Mouse (Mus musculus) adrenal gland, adult 8-10 months (tissue): Measurements from ENCODE around the gene Adssl1. TPM values are rescaled to one million over a fixed set of nuclear protein-coding genes. Genes with fewer than 3 reads are reported as not detected.
A peak's percentile ranks its signal among the peaks of the same experiment; 100 is the strongest.

Experiments
- DNase-seq: peaks from one replicate; pipeline ENCODE4 v3.0.0; 2022
- total RNA-seq, 4 experiments: library from RNA; stranded (reverse); gene quantifications; 2 replicates each; pipeline ENCODE4 v1.2.4; 2022

Adssl1 gene
- total RNA-seq, 4 experiments from 2014 or later = 15.2 to 53.1 (median 30.7) TPM

DNA sequence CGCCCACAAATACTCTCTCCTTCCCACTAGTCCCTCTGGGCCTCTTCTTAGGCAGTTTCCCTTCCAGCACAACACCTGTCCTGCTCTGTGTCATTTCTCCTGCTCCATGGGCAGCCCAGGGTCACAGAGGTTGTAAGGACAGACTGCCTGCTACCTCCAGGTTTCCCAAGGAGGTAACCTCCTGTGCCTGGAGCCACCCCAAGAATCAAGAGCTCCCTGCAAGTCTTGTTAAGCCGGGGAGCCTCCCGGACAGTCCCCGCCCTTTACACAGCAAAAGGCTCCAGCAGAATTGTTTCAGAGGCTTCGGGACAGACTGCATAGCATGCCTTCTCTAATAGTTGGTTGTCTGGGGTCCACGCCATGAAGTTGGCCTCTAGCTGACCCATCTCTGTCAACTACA is 6.6 kb downstream of the Adssl1 start:
- no peak for DNase-seq

DNA sequence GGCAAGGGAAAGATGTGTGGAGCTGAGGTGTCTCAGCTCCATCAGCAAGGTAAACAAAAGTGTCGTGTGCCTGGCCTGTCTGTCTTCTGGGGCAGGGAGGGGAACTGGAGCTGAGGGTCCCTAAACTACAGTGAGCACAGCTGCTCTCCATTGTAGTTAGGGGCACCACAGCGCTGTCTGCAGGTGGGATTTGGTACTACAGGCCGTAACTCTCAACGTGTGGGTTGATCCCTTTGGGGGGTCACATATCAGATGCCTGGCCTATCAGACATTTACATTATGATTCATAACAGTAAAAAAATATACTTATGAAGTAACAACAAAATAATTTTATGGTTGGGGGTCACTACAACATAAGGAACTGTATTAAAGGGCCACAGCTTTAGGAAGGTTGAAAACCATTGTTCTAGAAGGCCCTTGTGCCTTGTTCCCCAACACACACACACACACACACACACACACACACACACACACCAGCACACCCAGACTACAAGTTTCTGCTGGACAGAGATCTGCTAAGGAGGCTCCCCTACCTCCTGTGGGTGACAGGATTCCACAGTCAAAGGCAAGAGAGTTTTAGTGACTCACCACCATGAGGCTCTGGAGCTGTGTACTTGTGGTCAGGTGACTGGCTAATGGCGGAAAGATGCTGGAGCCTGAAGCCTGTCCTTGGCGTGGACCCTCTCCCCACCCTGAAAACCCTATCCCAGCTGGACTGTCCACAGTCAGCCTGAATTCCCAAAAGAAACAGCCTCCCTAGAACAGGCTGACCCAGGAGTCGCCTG is 7.4 kb downstream of the Adssl1 start:
- no peak for DNase-seq

DNA sequence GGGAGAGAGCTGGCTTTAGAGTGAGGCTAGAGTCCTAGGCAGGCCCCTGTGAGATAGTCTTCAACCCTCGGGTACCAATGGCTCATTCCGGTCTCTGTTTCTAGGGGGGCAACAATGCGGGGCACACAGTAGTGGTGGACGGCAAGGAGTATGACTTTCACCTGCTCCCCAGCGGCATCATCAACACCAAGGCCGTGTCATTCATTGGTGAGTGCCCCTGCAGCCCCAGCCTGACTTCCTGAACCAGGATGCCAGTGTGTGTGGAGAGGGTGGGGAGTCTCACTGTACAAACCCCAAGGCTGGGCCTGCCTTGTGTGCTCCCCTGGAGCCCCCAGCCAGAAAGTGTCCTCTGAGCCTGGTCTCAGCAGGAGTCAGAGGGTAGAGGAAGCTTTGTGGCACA is 8.4 kb downstream of the Adssl1 start:
- DNase-seq = no peak

DNA sequence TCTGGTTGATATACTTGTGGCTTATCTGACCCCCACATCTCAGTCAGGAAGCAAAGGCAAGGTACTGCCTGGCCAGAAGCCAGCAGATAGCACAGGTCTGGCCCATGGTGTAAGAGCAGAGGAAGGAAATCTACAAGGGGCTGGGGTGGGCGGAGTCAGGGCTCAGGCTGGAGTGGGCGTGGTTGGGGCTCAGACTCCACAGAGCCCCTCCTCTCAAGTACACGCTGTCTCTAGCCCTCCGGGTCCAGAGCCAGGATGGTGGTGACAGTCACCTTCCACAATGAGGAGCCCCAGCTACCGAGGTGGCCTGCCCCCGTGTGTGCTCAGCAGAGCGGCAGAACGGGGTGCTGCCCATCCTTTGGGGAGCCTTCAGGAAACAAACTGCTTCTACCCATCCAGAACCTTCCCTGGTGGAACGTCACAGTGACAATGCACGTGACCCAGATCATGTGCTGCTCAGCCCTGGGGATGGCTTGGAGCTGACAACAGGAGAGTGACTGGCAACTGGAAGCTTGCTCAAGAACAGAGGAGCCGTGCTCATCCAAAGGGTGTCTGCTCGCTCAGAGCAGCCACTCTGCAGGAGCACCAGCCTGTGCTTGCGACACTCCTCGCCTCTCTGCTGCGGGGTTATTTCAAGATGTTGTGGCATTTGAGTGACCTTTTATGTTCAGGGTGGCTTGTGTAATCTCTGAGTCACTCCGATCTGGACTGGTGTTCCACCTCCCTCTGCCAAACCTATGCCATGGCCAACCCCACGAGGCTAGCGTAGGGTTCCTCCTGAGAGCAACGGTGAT is 9.3 kb downstream of the Adssl1 start:
- DNase-seq = peak; percentile 87

DNA sequence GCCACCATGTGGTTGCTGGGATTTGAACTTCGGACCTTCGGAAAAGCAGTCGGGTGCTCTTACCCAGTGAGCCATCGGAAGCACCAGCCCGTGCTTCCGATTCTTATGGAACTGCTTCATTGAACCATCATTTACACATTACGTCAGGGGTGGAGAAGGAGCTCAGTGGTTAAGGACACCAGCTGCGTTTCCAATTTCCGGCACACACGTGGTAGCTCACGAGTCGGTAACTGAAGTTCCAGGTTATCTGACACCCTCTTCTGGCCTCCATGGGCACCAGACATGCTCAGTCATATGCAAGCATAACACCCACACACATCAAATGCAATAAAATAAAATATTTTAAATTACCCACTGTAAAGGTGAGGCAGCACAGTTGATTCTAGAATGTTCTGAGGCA is 10.2 kb downstream of the Adssl1 start:
- no peak for DNase-seq

DNA sequence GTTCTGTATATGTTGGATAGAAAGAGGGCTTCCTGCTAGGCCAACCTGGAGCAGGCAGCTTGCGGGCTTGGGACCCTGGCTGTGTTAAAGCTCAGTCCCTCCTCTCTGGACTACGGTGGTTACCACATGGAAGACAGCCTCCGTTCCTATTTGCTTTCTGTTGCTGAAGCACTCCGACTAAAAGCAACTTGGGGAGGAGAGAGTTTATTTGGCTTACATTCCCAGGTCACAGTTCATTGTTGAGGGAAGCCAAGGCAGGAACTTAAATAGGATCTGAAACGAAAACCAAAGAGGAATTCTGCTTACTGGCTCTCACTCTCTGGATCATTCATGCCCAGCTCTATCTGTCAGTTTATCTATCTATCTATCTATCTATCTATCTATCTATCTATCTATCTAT is 11.0 kb downstream of the Adssl1 start:
- DNase-seq = no peak

DNA sequence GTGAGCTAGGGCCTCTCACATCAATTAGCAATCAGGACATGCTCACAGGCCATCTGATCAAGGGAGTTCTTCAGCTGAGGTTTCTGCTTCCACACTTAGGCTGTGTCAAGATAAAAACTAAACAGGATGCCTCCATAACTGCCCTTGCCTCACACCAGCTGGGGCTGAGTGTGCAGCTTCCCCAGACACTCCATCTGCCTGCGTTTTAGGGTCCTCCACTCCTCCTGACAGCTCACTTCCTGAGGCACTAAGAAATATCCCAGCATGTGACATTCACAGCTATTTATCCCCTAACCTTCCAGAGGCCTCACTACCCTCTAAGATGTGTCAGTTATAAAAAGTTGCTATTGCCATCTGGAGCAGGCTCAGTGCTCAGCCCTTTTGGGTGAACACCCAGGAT is 11.6 kb downstream of the Adssl1 start:
- DNase-seq = no peak

DNA sequence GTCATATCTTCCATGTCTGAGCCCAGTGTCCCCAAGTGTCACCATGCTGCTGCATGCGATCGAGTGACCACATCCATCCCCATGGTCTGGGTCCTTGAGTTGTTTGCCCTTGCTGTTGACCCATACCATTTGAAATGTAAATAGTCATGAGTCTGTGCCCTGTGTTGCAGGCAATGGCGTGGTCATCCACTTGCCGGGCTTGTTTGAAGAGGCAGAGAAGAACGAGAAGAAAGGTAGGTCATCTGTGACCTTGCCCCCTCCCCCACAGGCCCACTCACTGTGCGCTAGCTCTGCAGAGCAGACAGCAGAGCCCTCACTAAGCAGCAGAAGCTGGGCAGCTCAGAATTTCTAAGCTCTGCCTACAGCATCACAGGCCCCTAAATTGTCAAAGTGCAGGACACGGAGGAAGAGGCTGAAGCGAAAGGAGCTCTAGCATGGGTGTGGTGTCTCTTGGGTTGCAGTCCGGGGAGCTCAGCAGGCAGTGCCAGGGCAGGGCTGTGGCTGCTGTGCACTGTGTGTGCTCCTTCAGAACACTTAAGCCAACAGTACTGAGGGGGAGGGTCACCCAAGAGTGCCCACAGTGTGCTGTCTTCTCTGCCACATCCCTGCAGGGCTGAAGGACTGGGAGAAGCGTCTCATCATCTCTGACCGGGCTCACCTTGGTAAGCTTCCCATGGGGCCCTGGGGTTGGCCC is 12.4 kb downstream of the Adssl1 start:
- no peak for DNase-seq

DNA sequence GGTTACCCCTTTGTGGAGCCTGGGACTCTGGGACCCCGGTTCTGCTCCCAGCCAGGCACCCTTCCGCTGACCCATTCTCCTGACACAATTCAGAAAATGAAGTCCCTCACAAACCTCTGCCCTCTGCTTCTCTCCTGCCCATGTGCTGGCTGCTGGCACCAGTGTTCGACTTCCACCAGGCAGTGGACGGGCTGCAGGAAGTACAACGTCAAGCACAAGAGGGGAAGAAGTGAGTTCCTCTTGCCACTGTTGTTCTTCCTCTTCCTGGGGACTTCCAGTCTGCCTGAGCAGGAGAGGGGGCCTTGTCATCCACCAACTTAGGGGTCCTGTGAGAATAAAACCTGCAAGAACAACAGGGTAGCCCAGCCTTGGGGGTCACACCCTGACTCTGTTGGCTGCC is 13.1 kb downstream of the Adssl1 start:
- DNase-seq = no peak

DNA sequence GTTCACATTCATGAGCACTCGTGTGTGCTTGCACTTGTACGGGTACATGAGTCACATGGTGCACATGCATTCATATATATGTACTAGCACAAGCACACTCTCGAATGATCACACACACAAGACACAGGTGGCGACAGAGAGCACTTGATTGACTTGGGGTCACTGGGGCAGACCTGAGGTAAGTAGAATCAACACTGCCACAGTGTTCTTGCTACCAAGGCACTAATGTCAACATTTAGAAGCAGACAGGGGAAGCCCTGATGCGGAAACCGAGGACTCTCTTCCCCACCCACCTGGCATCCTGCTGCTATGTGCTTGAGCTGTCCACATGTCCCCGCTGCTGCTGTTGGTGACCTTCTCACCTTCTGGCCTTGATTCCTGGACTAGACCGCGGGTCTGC is 13.8 kb downstream of the Adssl1 start:
- DNase-seq = no peak

DNA sequence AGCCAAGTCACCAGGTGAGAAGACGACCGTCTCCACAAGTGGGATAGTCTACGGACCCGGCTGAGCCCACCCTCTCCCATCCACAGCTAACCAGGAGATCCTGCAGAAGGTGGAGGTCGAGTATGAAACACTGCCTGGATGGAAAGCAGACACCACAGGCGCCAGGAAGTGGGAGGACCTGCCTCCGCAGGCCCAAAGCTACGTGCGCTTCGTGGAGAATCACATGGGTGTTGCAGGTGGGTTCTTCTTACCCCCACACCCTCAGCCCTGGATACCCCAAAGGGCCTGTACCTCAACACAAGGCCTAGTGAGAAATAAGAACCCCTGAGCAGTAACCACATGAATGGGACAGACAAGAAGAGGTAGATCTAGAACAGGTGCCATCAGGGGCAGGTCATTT is 19.7 kb downstream of the Adssl1 start:
- no peak for DNase-seq

DNA sequence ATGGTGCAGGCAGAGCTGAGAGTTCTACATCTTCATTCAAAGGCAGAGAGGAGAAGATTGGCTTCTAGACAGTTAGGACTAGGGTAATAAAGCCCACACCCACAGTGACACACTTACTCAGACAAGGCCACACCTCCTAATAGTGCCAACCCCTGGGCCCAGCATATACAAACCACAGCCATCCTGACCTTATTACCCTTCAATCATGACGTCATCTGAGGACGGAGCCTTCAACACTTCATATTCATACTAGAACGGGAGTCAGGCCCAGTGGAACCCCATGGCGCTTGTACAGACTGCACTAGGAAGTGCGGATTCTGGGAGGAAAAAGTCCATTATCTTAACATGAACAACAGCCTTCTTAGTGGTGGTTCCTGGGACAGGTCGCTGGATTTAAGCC is 23.3 kb downstream of the Adssl1 start:
- DNase-seq = no peak

DNA sequence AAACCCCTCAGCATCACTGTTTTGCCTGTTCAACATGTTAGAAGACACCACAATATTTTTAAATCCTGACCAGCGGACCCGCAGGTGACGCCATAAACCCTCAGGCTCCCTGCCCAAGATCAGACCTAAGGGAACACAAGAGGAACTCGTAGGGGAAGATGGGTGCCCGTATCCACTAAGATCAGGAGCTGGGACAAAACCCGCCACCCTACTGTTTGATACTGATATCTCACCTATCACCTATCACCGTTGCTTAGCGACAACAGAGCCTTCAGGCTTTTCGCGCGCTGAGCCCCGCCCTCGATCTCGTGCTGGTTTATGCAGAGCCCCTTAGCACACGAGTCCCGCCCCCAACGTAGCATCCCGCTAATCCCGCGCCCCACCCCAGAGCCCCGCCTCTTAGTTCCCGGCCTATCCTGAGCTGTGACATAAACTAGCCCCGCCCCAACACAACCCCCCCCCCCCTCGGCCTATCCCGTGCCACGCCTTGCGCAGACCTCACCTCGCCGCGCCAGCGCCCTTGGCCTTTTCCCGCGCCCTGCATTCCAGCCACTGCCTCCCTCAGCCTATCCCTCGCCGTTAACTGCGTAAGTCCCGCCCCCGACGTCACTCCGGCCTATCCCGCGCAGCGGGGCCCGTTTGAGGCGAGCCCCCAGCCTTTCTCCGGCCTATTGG is 24.5 kb downstream of the Adssl1 start, which contains the start of gene Siva1:
TSS of gene Siva1 (plus strand) at position 500 of the 675 bp plus-strand sequence.
- DNase-seq = peak; percentile 99

DNA sequence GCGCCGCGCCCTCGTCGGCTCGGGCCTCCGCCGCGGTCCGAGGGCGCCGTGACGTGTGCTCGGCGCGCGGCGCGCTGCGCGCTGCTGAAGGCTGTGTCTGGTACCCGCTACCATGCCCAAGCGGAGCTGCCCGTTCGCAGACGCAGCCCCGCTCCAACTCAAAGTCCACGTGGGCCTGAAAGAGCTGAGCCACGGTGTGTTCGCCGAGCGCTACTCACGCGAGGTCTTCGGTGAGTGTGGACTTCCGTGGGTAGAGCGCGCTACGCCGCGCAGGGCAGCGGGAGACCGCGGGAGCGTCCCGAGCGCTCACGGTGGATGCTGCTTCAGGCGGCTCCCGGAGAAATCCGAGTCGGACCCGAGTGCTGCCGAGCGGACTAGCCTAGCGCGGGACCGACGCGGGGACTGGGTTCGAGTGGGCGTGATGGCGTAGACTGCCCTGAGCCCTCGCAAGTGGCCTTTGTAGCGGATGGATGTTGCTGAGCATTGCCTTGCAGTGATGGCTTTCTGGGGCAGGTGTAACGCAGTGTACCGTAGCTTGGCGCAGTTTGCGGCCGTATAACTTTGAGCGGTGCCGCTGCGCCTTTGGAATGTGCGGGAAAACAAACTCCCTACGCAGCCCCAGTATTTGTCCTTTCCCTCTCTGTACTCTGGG is 25.1 kb downstream of the Adssl1 start:
- no peak for DNase-seq

DNA sequence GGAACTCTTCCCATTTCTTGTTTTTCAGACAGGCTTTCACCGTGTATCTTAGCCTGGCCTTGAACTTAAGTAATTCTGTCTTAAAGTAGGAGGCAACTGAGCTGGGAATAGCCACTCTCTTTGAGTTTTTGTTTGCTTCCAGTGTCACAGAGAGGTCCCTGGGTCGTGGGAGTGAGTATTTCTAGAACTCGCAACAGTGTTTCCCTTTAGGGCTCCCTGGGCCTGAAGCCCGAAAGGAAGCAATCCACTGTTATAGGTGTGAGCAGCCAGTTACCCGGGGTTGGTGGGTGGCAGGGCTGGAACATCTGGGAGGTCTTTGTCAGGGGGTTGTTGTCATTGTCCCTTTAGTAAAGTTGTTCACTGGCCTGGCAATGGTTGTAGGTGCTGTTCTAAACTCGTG is 26.3 kb downstream of the Adssl1 start:
- no peak for DNase-seq

DNA sequence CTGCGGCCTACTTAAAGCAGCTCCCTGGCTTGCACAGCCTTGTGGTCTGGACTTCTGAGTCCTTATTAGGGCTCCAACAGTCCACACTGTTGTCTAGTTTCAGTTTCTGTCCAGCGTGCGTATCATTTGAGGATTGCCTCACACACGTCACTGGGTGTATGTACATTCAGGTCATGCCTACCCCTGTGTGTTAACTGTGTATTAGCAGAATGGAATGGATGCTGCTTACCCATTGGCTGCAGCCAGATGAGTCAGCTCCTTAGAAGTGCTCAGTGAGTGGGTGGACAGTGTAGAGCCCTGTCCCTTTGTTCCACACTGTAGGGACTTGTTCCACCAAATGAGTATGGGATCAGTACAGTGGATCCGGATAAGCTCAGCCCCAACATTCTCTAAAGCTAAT is 28.2 kb downstream of the Adssl1 start:
- no peak for DNase-seq

DNA sequence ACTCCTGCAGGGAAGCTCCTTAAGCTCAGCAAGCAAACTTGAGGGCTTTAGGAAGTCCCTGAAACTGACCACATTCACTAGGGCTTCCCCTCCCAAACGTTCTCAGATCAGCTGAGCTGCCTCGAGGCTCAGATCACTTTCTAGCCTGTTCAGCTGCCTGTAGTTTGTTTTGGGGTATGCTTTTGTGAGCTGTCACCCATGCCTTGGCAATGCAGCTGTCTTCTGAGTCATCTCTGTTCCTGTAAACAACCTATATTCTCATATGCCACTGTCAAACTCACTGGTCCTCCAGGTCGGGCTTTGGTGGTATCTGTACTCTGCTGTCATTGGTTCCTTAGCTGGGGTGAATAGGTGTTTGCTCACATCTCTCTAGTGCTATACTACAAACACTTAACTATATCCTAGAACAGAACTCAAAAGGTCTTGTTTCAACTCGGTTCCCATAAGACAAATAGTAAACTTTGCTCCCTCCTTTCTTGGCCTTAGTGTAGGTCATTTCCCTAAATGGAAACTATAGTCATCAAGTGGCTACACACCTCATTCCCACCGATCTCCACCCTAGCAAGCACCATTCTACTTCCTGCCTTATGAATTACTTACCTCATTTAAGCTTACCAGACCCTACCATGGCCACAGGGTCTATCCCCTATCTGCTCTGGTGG is 32.1 kb downstream of the Adssl1 start:
- no peak for DNase-seq

DNA sequence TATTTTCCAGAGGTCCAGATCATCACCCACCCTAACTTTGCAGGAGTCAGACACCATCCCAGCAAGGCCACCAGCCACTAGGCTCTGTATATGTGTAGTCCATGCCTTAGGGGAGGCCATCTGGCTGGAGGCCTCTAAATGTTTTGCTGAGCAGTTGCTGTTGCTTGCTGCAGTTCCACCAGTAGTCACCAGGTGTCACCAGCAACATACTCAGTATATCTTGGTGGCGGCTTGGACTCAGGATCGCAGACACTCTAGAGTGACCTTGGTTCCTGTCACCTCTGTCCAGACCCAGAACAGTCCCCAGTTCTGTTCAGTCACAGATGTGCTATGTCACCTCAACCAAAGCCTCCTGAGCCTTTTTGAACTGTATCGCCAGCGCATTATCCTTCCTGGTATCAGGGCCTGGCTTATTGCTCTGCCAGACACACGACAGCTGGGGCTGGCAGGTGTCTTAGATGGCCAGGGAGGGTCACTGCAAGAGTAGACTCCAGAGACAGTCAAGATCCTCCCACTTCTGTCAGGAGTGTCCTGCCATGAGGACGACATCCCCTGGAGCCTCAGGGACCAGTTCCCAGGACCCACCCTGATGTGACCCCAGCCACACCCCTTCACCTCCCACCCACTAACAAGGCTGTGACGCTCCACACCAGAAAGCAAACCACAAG is 33.4 kb downstream of the Adssl1 start:
- peak; percentile 81 for DNase-seq

DNA sequence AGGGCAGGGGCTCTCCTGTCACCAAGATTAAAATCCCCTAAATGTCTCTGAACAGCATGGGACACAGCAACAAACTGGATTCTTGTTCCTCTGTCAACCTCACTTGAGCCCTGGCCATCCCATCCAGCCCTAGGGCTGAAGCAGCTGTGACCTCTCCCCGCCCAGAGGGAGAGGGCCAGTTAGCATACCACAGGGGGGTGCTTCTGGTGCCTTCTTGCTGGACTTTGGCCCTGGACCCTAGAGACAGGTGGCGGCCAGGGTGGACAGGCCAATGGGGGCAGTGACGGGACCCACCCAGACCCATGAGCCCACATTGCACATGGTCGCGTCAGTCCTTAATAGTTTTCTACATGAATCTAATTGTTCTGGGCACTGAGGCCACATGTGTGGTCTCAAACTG is 34.2 kb downstream of the Adssl1 start:
- no peak for DNase-seq

DNA sequence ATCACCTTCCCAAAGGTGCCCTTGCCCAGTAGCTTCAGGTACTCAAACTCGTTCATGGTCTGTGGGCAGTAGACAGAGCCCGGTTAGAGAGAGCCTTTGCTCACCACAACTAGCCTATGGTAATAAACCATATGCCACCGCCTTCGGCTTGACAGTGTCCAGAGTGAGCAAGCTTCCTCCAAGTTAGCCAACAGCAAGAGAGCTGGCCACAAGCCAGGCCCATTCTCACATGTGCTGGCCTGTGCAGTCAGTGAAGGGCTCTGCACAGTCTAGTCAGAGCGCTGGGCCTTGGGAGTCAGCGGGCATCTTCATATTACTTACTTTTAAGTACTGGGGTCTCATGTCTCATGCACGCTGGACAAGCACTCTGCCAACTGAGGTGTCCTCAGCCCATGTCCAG is 38.8 kb downstream of the Adssl1 start:
- peak; percentile 72 for DNase-seq

DNA sequence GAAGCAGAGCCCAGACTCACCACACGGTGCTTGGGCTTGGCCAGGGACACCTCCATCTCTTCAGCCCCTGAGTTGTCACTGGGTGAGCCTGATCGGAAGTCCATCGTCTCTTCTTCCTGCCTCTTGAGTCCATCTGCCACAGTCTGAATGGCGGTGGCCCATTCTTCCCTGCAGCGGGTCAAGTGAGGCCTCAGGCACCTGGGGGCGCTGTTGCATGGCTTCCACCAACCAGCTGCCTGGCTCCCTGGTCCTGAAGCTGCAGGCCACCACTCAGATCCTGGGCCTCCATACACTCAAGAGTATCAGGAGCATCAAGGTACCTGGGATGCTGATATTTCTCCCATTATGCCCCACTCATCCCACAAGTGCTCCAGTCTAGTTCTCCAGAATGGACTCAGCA is 39.3 kb downstream of the Adssl1 start:
- DNase-seq = no peak
